Mouse (Mus musculus): ENCODE results near the gene Hnf1a.

The Hnf1a gene

DNA sequence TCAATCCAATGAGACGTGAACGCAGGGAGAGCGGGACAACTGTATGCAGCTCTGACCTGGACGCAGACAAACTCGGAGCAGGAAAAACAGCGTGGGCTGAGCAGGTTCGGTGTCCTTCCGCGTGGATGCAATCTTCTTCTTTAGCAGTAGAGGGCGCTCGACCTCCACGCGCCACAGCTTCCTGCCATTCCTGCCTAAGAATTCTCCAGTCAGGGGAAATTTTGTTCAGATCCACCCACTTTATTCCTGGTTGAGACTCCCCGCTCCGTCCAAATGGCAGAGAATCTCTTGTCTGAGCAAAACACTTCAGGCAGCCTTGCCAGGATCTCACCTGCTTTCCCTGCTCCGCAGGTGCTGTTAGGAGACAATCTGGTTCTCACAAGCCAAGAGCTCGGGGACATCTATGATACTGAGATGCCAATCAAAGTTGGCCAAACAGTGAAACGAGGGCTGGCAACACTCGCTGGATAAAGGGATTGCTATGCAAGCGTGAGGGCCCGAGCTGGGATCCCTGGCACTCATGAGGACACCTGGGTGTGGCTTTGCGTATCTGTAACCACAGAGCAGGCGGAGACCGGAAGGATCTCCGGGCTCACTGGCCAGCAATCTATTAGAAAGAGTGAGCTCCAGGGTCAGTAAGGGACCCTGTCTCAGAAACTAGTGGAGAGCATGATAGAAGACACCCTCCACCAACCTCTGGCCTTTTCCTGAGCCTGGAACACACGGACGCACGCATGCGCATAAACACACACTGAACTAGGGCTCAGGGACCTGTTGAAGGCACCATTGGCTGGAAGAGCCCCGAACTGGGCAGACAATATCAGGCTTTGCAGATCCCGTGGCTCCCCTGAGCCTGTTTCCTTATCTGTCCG lies 8.6 kb upstream of the Hnf1a start:
- peak; percentile 87 for DNase-seq (ENCODE audit: inconsistent ontology term)

DNA sequence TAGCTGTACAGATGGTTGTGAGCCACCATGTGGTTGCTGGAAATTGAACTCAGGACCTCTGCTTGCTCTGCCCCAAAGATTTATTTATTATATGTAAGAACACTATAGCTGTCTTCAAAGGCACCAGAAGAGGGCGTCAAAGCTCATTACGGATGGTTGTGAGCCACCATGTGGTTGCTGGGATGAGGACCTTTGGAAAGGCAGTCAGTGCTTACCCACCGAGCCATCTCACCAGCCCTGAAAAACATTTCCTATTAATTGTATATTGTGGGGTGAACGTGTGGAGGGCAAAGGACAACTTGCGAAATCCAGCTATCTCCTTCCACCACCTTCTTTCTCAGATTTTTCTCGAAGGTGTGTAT lies 8.0 kb upstream of the Hnf1a start:
- DNase-seq (ENCODE audit: inconsistent ontology term): no peak

DNA sequence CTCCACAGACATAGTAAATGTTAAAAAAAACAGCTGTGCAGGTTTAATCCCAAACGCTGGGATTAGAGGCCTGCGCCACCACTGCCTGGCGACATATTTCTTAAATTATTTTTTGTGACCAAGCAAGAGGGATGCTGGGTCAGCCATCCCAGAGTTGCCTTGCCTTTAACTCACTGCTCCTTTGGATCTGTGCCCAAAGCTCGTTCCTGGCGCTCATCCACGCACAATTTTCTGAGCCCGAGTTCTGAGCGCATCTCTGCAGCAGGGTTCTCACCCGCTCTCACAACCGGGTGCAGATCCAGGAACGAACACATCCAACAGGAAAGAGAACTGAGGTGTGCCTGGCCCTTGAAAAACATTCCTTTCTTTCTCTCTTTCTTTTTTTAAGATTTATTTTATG lies 7.6 kb upstream of the Hnf1a start:
- DNase-seq (ENCODE audit: inconsistent ontology term): no peak

DNA sequence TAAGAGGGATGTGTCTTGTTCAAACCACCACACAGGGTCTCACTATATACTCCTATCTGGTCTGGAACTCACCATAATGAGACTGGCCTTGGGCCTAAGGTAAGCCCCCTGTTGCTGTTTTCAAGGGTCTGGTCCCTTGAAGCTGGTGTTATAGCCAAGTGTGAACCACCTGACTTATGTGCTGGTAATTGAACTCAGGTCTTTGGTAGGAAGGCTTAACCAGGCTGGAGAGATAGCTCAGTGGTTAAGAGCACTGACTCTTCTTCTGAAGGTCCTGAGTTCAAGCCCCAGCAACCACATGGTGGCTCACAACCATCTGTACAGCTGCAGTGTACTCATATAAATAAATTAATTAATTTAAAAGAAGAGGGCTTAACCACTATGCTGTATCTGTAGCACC lies 6.0 kb upstream of the Hnf1a start:
- no peak for DNase-seq (ENCODE audit: inconsistent ontology term)

DNA sequence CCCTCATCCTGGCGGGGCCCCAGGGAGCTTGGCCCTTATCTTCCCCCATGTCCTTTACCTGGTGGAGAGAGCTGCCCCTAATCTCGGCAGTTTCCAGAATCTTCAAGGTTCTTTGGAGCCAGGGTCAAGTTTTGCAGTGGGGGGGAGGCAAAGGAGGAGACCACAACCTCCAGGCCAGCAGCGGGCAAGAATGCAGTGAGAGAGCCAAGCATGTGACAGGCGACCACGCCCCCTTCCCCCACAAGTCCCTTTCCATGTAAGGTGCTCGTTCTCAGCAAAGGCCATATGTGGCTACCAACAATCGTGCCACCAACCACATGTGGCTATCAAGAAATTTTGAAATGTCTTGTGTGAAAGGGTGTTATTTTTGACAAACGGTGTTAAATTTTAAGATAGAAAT lies 2.2 kb upstream of the Hnf1a start:
- no peak for DNase-seq (ENCODE audit: inconsistent ontology term)

DNA sequence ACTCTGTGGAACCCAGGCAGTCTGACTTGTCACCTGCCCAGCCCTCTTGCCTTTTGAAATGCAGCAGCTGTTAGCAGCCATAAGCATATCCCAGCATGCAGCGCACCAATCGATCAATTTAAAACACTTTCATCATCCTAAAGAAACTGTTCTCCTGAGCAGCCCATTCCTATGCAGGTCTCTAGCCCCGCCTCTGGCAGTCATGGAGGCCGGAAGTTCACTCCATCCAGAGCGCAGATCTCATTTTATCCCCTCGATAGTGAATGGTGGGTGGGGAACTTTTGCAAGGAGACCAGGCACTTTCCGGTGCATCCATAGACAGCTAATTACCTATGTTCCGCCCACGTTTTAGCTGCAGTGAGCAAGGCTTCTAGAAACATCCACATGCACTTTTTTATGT lies 1.3 kb upstream of the Hnf1a start:
- no peak for DNase-seq (ENCODE audit: inconsistent ontology term)

DNA sequence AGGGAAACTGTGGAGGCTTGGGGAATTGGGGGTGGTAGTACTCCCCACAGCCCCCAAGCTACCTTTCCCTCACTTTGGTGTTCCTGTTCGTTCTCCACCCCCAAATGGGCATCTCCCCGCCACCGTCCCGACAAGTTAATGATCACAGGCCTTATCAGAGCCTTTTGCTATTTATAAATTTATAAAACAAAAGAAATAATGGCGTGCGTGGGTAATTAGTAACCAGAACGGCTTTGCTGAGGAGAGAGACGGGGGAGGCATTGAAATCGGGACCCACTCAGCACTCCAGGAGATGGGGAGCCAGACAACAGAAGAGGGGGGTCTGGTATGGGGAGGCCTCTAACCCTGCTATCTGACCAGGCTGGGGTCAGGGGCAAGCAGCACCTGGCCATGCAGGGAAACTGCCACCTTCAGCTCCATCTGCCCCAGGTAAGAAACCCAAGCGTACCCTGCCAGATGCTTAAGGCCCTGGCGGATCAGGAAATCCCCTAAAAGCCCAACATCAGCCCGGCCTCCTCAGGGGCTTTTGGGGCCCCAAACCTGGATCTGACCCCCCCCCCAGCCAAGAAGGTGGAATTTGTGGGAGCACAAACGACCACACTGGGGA lies 1.2 kb downstream of the Hnf1a start:
- no peak for DNase-seq (ENCODE audit: inconsistent ontology term)

DNA sequence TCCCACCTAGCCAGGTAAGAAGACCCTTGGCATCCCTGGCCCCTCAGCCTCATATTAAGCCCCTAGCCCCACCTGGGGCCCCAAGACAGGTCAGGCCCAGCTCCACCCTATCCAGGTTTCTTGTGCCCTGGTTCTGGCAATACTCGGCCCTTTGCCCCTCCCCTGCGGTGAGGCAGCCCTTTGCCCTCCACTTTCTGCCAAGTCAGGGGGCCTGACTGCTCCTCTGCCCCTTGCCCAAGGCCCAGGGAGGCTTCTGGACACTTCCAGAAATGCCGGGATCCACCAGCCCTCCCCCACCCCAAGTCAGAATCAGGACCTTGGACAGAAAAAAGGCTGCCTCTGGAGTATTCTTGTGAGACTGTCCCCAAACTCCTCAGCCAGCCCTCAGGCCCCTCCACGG lies 1.8 kb downstream of the Hnf1a start:
- no peak for DNase-seq (ENCODE audit: inconsistent ontology term)

DNA sequence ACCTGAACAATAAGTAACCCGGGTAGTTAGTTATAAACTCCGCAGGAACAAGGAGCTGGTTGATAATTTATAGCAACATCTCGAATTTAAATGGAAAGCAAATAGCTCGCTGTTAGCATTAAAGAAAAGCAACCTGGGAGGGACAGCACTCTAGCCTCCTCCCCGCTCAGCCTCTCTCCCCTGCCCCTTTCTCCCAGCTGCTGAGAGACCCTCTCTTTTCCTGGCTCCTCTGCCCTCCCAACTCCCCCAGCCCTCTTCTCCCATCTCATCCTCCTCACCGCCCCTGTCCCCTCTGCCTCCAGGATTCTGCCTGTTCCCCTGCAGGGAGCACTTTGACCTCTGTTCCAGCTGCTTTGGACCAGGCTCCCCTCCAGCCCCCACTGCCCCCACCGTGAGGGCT lies 2.2 kb downstream of the Hnf1a start:
- DNase-seq (ENCODE audit: inconsistent ontology term): no peak

DNA sequence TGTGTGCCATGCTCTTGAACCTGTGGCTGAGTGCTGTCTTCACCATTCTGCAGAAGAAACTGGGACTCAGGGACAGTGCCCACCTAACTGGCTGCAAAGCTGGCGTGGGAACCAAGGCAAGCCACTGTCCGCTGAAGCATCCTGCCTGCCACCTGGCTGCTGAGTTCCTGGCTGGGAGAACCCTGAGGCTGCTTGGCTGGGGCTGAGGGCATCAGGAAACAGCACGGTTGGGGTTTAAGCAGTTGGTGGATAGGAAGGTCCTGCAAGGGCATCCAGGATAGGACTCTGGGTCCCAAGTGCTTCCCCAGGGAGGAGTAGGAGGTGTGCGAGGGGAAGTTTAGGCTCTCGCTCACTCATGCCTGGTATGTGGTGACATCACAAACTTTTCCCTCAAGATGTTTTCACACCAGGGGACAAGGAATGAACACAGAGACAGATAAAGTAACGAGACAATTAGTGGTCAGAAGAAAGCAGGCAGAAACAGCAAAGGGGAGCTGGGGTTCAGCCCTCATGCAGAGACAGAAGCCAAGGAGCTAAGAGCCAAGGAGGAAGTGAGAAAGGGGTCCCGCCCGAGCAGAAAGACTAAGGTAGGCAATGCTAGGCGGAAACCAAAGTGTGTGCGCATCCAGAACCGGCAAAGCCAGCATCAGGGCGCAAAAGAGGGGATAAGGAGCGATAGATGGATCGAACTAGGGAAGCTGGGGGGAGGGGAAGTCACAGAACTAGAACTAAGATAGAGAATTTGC lies 3.2 kb downstream of the Hnf1a start:
- DNase-seq (ENCODE audit: inconsistent ontology term): peak; percentile 21

DNA sequence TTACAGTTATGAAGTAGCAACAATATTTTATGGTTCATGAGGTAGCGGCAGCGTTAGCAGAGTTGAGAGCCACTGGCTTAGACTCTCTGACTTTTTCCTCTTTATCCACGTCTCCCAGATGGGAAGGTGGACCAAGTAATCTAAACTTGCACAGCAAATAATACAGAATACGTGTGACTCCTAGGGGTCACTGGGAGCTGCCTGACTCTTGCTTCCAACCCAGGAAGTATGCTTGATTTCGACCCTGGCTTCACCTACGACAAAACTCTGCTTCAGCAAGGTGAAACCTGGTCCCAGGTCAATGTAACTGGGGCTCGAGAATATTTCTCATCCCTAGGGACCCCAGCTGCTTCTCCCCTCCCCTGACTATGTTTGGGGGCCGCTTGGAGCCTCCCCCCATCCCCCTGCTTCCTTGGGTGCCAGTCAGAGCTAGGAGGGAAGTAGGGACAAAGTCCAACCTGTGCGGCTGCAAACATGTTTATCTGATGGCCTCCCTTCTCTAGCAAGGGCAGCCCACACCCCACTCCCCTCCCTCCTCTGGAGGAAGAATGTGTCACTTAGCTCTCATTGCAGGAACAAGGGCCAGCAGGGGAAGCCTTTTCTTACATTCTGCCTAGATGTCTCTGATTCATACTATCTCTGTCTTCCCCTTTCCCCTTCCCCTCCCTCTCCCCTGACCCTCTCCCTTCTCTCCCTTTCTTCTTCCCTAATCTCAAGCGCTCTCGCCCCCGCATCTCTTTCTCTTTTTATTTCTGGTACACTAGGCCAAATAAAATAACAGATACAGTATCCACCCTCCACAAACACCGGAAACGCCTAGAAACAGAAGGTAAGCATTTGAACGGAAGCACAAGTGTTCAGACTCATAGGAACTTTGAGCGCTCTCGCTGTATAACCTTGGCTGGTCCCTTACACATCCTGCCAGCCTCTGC lies 5.7 kb downstream of the Hnf1a start:
- DNase-seq (ENCODE audit: inconsistent ontology term): no peak

DNA sequence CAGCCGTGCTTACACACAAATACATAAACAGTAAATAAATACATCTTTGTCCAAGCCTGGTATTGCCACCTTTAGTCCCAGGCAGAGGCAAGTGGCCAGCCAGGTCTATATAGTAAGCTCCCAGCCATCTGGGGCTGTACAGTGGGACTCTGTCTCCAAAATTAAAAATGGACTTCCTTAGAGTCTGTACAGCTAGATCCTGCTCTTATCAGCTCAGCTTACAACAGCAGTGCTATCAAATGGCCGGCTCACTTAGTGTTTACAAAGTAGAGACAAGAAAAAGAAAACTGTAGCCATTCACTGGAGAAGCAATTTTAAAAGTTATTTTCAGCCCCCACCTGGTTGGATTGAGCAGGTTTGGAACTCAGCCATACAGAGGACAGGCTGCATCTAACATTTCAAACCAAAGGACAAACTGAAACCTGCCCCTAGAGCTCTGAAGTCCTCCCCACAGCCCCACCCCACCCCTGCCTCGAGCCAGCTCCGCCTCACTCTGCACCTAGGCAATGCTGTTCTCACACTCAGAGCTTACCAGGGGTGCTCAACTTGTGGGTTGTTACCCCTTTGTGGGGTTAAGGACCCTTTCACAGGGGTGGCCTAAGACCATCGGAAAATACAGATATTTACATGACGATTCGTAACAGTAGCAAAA lies 6.5 kb downstream of the Hnf1a start:
- no peak for DNase-seq (ENCODE audit: inconsistent ontology term)

DNA sequence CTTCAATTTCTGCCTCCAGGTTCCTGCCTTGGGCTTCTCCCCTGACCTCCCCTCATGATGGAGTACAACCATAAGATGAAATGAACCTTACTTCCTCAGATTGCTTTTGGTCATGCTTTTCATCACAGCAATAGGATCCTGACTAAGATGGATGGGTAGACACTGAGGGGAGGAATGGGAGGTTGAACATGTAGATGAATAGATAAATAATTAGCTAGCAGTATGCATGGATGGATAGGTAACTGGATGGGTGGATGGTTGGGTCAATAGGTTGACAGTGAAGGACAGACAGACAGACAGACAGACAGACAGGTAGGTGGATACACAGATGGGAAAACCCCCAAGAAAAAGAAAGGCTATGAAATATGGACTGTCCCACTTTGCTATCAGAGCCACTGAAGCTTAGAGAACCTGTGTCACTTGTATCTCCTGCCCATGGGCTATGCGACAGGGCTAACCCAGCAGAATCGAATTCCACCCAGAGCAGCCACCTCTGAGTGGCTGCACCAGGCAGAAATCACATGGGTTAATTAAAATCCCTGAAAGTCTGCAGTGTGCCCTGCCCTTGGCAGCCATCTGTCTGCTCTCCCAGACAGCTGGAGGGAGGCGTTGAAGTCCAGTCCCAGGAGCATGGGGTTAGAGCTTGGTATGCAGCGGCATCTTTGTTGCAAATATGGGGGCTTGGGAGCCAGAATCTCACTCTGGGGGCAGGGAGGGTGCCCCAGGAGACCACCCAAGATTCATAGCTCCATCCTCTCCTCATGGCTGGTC lies 9.1 kb downstream of the Hnf1a start:
- no peak for DNase-seq (ENCODE audit: inconsistent ontology term)

DNA sequence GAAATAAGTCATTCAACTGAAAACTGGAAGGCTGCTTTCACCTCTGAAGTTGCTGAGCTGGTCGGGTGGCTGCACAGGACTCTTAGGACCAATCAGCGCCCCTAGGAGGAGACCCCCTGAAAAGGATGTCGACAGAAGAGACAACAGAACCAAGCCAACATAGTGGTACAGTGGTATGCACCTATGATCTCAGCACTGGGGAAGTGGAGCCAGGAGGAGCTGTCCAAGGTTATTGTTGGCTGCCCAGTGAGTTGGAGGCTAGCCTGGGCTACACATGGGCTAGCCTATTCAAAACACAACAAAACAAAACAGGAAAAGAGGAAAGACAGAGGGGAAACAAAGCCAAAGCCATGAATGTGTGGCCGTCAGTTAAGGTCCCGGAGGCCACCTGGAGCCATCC lies 12.8 kb downstream of the Hnf1a start:
- DNase-seq (ENCODE audit: inconsistent ontology term): no peak

DNA sequence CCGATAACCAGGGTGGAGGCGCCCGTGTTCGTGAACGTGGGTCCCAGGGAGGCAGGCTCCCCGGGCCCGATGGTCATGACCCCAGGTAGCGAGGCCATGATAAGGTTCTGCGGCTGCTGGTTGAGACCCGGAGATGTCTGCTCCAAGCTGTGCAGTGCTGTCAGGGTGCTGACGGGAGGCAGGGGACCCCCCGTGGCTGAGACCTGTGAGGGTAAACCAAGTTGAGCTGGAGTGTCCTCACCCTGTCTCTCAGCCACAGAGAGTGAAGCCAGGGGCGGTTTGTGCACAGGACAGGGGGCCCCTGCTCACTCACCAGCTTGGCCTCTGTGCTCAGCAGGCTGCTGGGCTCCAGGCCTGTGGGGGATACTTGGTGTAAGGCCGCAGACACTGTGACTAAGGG lies 17.6 kb downstream of the Hnf1a start:
- no peak for DNase-seq (ENCODE audit: inconsistent ontology term)

DNA sequence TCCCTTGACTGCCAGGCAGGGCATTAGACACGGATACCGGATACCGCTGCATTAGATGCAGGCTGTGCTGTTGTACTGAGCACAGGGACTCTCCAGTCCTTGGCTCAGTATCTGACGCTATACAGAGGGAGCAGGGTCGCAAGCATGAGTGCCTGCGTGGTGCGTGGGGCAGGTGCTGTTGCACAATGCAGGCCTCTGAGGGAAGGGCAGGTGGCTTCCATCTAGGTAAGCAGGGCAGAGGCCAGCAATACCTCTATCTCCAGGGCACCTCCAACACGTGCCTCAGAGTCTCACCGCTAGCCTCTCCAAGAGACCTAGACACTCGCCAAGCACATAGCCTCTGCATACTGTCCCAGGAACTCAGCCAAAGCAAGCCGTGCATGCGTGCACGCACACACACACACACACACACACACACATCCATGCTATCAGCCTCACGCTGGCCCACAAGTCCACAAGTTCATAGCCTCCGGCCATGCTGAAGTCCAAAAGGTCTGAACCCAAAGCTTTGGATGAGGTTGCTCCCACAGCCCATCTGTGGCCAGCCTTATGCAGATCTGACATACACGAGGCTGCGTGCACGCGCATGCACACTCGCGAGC lies 19.5 kb downstream of the Hnf1a start:
- DNase-seq (ENCODE audit: inconsistent ontology term): no peak

DNA sequence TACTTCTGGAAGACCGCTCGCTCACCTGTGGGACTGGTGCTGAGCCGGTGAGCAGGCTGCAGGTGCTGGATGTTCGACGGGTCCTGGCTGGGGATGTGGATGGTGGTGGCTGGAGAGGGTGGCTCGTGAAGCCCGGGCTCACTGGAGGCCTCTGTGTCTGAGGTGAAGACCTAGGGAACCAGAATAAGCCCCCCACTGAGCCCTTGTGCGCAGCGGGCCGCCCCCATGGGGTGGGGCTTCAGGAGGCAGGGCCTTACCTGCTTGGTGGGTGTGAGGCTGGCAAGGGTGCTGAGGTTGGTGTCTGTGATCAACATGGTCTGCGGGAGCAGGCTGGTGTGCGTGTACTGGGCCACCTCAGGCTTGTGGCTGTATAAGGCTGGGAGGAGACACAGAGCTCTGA lies 20.2 kb downstream of the Hnf1a start:
- no peak for DNase-seq (ENCODE audit: inconsistent ontology term)

DNA sequence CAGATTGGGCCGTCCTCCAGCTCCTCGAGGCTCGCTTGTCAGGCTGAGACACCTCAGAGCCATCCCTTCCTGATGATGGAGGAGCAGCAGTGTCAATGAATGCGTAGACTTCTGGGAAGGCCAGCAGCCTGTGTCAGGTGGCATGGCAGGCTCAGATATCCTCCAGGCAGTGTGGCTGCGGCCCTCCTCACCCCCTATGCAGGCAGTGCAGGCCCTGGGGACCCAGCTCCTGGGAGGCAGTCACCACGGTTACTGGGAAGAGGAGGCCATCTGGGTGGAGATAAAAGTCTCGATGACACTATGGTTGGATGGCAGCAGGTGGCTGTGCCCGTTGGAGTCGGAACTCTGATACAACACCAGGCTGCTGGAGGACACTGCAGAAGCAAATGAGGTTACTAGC lies 21.1 kb downstream of the Hnf1a start:
- no peak for DNase-seq (ENCODE audit: inconsistent ontology term)

DNA sequence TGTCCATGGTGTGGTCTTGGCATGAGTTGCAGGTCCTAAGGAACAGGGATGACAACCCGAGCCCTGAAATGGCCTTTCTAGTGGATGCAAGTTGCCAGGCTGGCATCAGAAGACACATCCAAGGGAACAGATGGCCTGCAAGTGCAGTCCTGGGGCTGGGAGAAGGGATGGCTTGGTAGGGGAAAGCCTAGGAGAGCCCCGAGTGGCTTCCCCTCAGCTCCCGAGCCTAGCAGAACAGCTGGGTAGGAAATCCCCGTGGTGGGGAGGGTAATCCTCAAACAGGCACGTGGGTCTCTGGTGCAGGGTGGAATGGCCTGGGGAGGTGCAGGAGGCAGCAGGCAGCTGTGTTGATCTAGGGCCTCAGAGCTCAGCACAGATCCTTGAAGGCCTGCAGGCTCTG lies 21.6 kb downstream of the Hnf1a start:
- no peak for DNase-seq (ENCODE audit: inconsistent ontology term)

DNA sequence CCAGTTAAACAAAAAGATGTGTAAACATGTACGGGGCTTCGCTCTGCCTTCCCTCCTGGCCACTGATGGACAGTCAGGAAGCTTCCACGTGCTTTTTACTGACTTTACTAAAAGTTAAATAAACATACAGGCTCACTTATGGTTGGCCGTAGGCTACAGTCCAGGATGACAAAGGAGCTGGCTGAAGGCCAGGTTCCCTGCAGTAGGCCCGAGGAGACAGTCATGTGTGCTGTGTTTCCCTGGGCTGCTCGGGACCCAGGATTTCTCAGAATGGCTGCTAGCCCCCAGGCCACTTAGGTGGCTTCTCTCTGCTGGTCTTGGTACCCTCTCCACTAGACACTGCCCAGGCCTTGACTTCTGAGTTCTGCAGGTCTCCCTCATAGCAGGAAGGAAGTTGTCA lies 22.0 kb downstream of the Hnf1a start:
- DNase-seq (ENCODE audit: inconsistent ontology term): peak; percentile 32

All from Muller cell, postnatal 12 days (primary cell).